Mouse (Mus musculus) thymus, postnatal 0 days (tissue): Measurements from ENCODE around the gene Alox8. TPM values are rescaled to one million over a fixed set of nuclear protein-coding genes. Genes with fewer than 3 reads are reported as not detected.
A peak's percentile ranks its signal among the peaks of the same experiment; 100 is the strongest.

Experiments used
- DNase-seq: peaks from one replicate; pipeline ENCODE4 v3.0.0-alpha.2; 2015; ENCODE audit warnings: low spot score
- polyA plus RNA-seq: library from polyadenylated mRNA; unstranded; fragments of >200 nt; fragmentation: Nextera tagmentation; extraction: Ambion mirVana; gene quantifications from 2 replicates; pipeline ENCODE4 v1.2.1, GENCODE M21; 2015

Gene Alox8
- polyA plus RNA-seq, 1 experiment from 2014 or later: 0.14 TPM

GRCm38 (mm10) chr11:69180120-69180519, 17.5 kb downstream of the Alox8 start:
- no peak for DNase-seq

- no peak for DNase-seq
Observed at GRCm38 (mm10) chr11:69179512-69179911, 18.1 kb downstream of the Alox8 start.

GRCm38 (mm10) chr11:69178525-69178924, 19.1 kb downstream of the Alox8 start:
- no peak for DNase-seq

- DNase-seq: no peak
Observed at GRCm38 (mm10) chr11:69174722-69175121, 22.9 kb downstream of the Alox8 start.

GRCm38 (mm10) chr11:69172606-69173005, 25.0 kb downstream of the Alox8 start:
- no peak for DNase-seq

DNA sequence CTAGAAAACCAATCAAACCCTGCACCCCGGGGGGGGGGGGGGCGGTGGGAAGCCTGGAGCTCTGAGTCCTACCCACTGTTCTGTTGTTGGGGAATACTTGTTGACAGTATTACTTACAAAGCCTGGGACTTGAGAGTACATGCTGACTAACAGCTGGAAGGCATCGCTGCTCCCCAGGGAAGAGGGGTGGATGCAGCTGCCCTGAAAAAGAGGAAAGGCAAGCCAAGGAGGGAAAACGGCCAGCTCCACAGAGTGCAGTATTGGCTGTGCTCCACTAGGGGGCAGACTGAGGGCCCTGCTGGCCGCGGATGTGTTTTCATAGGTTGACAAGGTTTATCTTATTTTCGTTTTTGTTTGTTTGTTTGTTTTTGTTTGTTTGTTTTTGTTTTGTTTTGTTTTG, 26.0 kb downstream of the Alox8 start:
- DNase-seq: peak; percentile 35

DNA sequence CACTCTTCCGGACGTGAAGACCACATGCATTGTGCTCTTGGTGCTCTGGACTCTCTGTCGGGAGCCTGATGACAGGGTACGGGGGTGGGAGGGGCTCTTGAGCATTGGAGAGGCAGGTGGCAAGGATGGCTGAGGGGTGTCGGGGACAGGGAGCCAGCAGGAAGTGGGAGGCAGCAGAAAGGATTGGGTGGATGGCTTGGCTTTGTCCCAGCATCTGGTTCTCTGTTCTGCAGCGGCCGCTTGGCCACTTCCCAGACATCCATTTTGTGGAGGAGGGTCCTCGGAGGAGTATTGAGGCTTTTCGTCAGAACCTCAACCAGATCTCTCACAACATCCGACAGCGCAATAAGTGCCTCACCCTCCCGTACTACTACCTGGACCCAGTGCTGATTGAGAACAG, 28.3 kb downstream of the Alox8 start:
- no peak for DNase-seq

- DNase-seq: no peak
Observed at GRCm38 (mm10) chr11:69156800-69157199, 40.8 kb downstream of the Alox8 start, which contains the start of gene Alox12b. Alox12b (plus strand) TSS chr11:69156989.

- no peak for DNase-seq
Observed at GRCm38 (mm10) chr11:69155351-69155750, 42.3 kb downstream of the Alox8 start.

DNA sequence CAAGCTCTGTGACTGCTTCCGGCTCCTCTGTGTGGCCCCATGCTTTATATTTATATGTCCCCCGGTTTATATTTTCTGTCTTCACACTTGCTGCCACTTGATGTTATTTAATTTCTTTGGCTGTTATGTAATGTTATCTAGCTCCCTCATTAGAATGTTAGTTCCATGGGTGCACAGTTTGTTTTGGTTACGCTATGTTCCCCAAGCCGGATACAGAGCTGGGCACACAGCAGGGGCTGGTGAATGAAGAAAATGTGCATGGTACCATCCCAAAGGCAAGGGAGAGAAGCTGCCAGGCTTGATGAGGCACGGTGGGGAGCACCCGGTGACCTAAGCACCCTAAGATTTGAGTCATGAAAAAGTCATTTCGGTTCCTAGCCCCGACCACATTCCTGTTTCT, 43.8 kb downstream of the Alox8 start:
- DNase-seq: no peak

DNA sequence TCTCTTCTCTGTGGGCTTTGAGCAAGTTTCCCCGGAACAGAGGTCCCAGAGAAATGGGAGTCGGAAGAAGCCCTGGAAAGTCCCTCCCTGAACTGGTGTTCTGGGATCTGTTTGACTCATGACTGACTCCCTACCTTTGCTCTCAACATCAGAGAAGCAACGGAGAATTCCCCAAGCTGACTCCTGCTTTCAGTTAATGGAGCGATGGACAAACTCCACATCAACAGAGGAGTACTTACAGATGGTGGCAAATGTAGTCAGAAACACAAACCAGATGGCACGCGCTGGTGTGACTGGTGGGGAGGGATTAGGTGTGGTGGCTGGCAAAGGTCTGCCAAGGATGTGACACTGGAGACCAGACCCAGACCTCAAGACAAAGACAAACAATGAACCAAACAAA, 46.6 kb downstream of the Alox8 start:
- no peak for DNase-seq

- DNase-seq: peak; percentile 68
Observed at GRCm38 (mm10) chr11:69150444-69150843, 47.2 kb downstream of the Alox8 start.

DNA sequence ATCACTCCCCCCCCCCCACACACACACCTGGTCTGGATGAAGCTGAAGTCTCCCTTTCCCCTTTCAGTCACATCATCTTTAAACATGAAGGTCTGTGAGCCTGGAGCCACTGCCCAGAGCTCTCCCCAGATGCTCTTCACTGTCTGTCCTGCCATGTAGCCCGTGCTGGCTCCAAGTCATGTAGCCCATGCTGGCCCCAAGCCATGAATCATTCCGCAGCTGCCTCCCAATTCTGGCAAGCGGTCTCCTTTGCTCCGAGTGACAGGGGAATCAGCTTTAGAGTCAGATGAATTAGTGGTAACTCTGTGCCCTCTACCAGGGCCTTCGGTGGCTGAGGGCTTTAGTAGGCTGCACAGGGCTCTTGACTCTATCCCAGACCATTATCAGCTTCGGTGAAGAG, 47.9 kb downstream of the Alox8 start:
- no peak for DNase-seq

GRCm38 (mm10) chr11:69148451-69148960, 49.1 kb downstream of the Alox8 start:
- DNase-seq: no peak

DNA sequence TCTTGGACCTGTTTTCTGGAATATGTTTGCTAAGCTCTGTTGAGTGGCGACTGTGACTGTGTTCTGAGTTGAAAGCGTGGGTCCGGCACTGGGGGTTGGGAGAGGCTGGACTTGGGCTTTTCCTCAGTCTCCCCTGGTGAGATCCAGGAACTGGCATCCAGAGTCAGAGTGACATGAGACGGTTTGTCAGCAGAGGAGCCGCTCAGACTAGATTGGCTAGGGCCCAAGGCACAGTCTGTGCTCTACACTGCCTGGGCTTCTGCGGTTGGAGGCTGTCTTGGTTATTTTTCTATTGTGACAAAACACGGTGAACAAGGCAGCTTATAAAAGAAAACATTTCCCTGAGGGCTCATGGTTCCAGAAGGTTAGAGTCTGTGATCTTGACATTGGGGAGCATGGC, 50.1 kb downstream of the Alox8 start:
- DNase-seq: no peak

- DNase-seq: no peak
Observed at GRCm38 (mm10) chr11:69135361-69135760, 62.3 kb downstream of the Alox8 start.

GRCm38 (mm10) chr11:69134622-69134968, 63.0 kb downstream of the Alox8 start:
- DNase-seq: no peak

Other genes with a start within 250 kb of the Alox8 start
- 1.0 and 1.1 TPM in 2 replicates for gene Arhgef15, start 240.4 kb downstream of the Alox8 start, polyA plus RNA-seq
- 4.0 and 4.8 TPM in 2 replicates for gene Slc25a35, start 229.7 kb downstream of the Alox8 start, polyA plus RNA-seq
- 38.6 and 44.6 TPM in 2 replicates for gene Rangrf, start 222.7 kb downstream of the Alox8 start, polyA plus RNA-seq
- 26.9 and 29.7 TPM in 2 replicates for gene Pfas, start 189.4 kb downstream of the Alox8 start, polyA plus RNA-seq
- 20.7 and 20.8 TPM in 2 replicates for gene Ctc1, start 181.9 kb downstream of the Alox8 start, polyA plus RNA-seq
- gene Aurkb, start 152.2 kb downstream of the Alox8 start, polyA plus RNA-seq: 134 and 154 TPM in 2 replicates
- 9.8 and 12.4 TPM in 2 replicates for gene Borcs6, start 138.1 kb downstream of the Alox8 start, polyA plus RNA-seq
- gene Tmem107, start 127.0 kb downstream of the Alox8 start, polyA plus RNA-seq: 29.8 and 33.2 TPM in 2 replicates
- 35.9 and 38.5 TPM in 2 replicates for gene Vamp2, start 109.4 kb downstream of the Alox8 start, polyA plus RNA-seq
- 3.5 and 4.7 TPM in 2 replicates for gene Per1, start 102.6 kb downstream of the Alox8 start, polyA plus RNA-seq
- 0.39 and 0.71 TPM in 2 replicates for gene Hes7, start 77.4 kb downstream of the Alox8 start, polyA plus RNA-seq
- gene 9130213A22Rik, start 75.3 kb downstream of the Alox8 start, polyA plus RNA-seq: 0.49 and 0.64 TPM in 2 replicates
- 0.62 and 0.73 TPM in 2 replicates for gene Aloxe3, start 71.9 kb downstream of the Alox8 start, polyA plus RNA-seq
- gene Alox12b, start 40.9 kb downstream of the Alox8 start, polyA plus RNA-seq: 0.44 and 0.49 TPM in 2 replicates
- not detected in 2 replicates for gene Gucy2e, start 39.2 kb upstream of the Alox8 start, polyA plus RNA-seq
- 22.4 and 22.8 TPM in 2 replicates for gene Cntrob, start 125.9 kb upstream of the Alox8 start, polyA plus RNA-seq
- 132 and 138 TPM in 2 replicates for gene Trappc1, start 126.1 kb upstream of the Alox8 start, polyA plus RNA-seq
- gene Kcnab3, start 128.4 kb upstream of the Alox8 start, polyA plus RNA-seq: 0.18 and 0.24 TPM in 2 replicates
- gene Rnf227, start 142.6 kb upstream of the Alox8 start, polyA plus RNA-seq: 6.8 and 8.3 TPM in 2 replicates
- gene Chd3, start 171.6 kb upstream of the Alox8 start, polyA plus RNA-seq: 10.7 and 13.2 TPM in 2 replicates
- gene Naa38, start 197.6 kb upstream of the Alox8 start, polyA plus RNA-seq: 194 and 211 TPM in 2 replicates
- 25.9 and 28.3 TPM in 2 replicates for gene Cyb5d1, start 197.8 kb upstream of the Alox8 start, polyA plus RNA-seq
- gene Tmem88, start 200.4 kb upstream of the Alox8 start, polyA plus RNA-seq: 10.4 and 12.9 TPM in 2 replicates
- 31.5 and 45.6 TPM in 2 replicates for gene Kdm6b, start 215.8 kb upstream of the Alox8 start, polyA plus RNA-seq